Mouse (Mus musculus): ENCODE measurements around the gene Nav2. TPM values are rescaled to one million over a fixed set of nuclear protein-coding genes. Genes with fewer than 3 reads are reported as not detected.

Gene Nav2
- polyA plus RNA-seq, 1 experiment from 2014 or later = 25.6 TPM

DNA sequence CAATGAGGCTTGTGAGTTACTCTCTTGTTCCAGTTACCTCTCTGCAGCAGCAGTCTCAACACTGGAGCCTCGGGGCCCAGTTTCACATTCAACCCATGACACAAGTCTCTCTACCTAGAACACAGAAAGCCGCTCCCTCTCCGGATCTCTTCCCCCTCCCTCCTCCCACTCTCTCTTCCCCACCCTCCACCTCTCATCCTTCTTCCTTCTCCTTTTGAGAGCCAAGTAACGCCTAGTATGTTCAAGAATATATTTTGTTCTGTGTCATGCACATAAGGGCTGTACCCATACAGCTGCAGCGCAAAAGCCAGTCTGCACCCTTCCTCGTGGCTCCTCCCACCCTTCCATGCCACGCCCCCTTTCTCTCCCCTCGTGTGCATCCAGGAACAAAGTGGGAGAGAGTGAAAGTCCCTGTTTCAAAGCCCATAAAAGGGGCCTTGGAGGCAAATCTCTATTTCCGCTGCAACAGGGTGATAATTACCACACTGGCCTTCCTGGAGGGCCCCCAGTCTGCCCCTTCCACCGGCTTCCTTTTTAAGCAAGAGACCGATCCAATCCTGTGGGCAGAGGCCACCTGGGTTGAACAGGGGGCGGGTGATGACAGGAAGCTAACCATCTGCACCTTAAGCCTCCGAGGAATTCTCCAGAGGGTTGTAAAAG lies 588.4 kb downstream of the Nav2 start:
- H3K27ac ChIP-seq = peak overlapping the region; percentile 76
- no peak overlapping the region for H3K4me3 ChIP-seq
- peak; percentile 20 for DNase-seq (ENCODE audit: low spot score)
- H3K9me3 ChIP-seq = no peaks in the 10 kb centered on the region
- peaks cover 34% of the 10 kb centered on the region for H3K4me1 ChIP-seq (replicated peaks)
- WGBS = 40% methylated on average over 13 of the region's 13 CpGs
- H3K36me3 ChIP-seq = peaks cover 26% of the 10 kb centered on the region
- H3K27me3 ChIP-seq (ENCODE audit: insufficient read depth, poor library complexity, severe bottlenecking) = peaks cover 17% of the 10 kb centered on the region; the same call in 1 of the 2 replicates

DNA sequence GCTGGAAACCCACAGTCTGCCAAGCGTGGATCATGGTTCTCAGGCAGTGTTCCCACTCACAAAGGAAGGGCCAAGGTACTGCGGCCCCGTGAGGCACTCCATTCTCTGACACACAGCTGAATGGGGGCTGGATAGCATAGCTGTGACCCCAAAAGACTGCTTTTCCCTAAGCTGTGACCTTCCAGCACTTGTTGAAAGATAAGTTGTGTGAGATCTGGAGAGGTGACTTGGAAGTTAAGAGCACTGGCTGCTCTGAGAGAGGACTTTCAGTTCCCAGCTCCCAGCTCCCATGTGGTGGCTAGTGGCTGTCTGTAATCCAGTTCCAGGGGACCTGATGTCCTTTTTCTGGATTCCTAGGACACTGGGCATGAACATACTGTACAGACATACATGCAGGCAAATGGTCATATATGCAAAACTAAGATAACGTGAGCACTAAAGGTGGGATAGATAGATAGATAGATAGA lies 588.9 kb downstream of the Nav2 start:
- Histone ChIP-seq H3K4me3 (no peak overlapping the region), H3K27me3 (ENCODE audit: insufficient read depth, poor library complexity, severe bottlenecking) (peaks cover 17% of the 10 kb centered on the region; the same call in 1 of the 2 replicates), H3K4me1 (replicated peaks) (peaks cover 34% of the 10 kb centered on the region), H3K9me3 (no peaks in the 10 kb centered on the region), H3K27ac (peak overlapping the region; percentile 76), H3K36me3 (peaks cover 20% of the 10 kb centered on the region)
- DNase-seq (ENCODE audit: low spot score) = no peak
- 71% methylated on average over 4 of the region's 4 CpGs for WGBS

DNA sequence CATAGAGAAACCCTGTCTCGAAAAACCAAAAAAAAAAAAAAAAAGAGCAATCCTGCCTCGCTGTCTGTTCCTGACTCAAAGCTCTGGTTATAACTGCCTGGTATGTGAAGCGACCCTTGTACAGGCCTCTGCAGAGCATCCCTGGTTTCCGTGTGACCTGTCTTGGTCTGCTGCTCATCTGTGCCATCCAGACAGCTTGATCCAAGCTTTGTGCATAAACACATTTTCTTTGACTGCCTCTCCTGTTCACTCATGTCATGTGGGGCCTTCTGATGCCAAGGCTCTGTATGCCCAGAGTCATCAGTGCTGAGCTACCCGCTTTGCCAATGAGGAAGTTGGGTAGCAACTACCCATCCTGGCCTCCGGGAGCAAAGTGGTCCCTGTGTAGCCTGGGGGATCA lies 591.1 kb downstream of the Nav2 start:
- H3K9me3 ChIP-seq = no peaks in the 10 kb centered on the region
- DNase-seq (ENCODE audit: low spot score) = no peak
- WGBS = 89% methylated on average over 6 of the region's 6 CpGs
- H3K27me3 ChIP-seq (ENCODE audit: insufficient read depth, poor library complexity, severe bottlenecking) = peaks cover 12% of the 10 kb centered on the region
- no peak overlapping the region for H3K27ac ChIP-seq
- H3K36me3 ChIP-seq = peaks cover 9% of the 10 kb centered on the region
- H3K4me1 ChIP-seq (replicated peaks) = peaks cover 41% of the 10 kb centered on the region
- H3K4me3 ChIP-seq = no peak overlapping the region

DNA sequence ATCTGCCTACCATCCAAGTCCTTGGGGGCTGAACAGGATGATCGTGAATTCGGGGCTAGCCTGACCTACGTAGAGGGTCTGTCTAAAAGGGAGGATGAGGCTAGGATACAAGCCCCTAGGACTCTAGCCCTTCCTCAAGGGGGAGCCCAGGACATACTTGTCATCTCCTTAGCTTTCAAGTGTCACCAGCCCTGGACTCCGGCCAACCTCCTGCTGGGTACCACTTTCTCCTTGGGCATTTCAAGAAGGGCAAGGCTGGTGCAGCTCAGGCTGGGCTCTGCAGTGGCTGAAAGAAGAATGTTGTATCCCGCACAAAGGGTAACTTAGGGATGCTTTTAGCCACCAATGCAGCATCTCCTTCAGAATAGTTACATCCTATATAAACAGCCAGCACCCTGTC lies 592.4 kb downstream of the Nav2 start:
- no peaks in the 10 kb centered on the region for H3K9me3 ChIP-seq
- WGBS = 96% methylated on average over 5 of the region's 5 CpGs

DNA sequence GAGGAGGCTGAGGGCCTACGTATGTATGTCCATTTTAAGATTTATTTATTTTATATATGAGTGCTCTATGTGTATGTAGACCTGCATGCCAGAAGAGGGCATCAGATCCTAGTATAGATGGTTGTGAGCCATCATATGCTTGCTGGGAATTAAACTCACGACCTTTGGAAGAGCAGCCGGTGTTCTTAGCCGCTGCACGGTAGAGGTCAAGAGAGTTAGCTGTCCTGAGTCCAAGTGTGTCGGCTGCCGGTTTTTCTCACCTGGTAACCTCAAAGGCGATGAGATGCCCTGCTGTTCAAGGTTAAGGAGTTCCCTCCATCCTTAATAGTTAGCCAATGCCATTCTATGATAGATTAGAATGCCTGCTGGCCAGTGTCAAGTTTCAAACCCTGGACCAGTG lies 594.9 kb downstream of the Nav2 start:
- no peaks in the 10 kb centered on the region; the same call in 1 of the 2 replicates for H3K27me3 ChIP-seq (ENCODE audit: insufficient read depth, poor library complexity, severe bottlenecking)
- WGBS = 62% methylated on average over 8 of the region's 8 CpGs
- no peak for DNase-seq (ENCODE audit: low spot score)
- no peaks in the 10 kb centered on the region for H3K9me3 ChIP-seq
- no peak overlapping the region for H3K27ac ChIP-seq
- no peak overlapping the region for H3K4me3 ChIP-seq
- H3K36me3 ChIP-seq = peaks cover 15% of the 10 kb centered on the region
- H3K4me1 ChIP-seq (replicated peaks) = peaks cover 31% of the 10 kb centered on the region

More for the DNA sequence above, 592.4 kb downstream of the Nav2 start:
- Histone ChIP-seq H3K27me3 (ENCODE audit: insufficient read depth, poor library complexity, severe bottlenecking) (peaks cover 10% of the 10 kb centered on the region), H3K4me1 (replicated peaks) (peaks cover 43% of the 10 kb centered on the region), H3K36me3 (peaks cover 9% of the 10 kb centered on the region), H3K4me3 (no peak overlapping the region), H3K27ac (no peak overlapping the region)
- DNase-seq (ENCODE audit: low spot score) = no peak

DNA sequence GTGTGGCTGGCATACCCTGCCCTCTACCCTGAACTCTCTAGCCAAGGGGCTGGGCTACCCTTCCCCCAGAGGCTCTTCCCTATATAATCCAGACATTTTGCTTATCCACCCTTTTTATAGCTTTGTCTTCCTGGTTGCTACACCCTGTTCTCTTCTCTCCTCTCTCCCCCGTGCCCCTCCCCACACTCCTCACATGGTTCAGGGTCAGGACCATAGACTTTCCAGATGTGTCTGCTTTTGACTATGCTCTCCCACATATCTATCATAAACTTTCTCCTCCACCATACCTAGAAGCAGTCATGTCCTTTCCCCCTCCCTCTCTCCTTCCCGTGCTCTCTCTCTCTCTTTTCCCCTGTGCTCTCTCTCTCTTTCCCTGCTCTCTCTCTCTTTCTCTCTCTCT lies 595.4 kb downstream of the Nav2 start:
- Histone ChIP-seq H3K27ac (0 out of 2 replicates have a peak overlapping the region, but pooled peaks have one; percentile 45), H3K4me1 (replicated peaks) (peaks cover 31% of the 10 kb centered on the region), H3K36me3 (peaks cover 14% of the 10 kb centered on the region), H3K4me3 (no peak overlapping the region), H3K9me3 (no peaks in the 10 kb centered on the region), H3K27me3 (ENCODE audit: insufficient read depth, poor library complexity, severe bottlenecking) (no peaks in the 10 kb centered on the region; the same call in 1 of the 2 replicates)
- WGBS = 38% methylated on average over 2 of the region's 2 CpGs
- DNase-seq (ENCODE audit: low spot score) = no peak

DNA sequence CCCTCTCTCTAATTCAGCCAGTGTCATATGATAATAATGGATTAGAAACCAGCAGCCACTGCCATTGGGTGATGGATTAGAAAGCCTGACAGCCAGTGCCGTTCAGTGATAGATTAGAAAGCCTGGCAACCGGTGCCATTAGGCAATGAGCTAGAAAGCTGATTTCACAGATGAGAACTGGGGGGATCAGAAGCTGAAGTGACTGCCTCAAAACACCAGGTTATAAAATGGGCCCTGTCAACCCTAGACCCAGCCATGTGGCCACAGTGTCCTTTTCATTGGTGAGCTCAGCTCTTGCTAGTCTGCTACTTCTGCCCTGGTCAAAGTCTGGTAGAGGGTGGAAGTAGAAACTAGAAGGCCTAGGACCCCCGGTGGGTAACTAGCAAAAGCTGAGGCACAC lies 595.8 kb downstream of the Nav2 start:
- DNase-seq (ENCODE audit: low spot score) = peak; percentile 35
- Histone ChIP-seq H3K27me3 (ENCODE audit: insufficient read depth, poor library complexity, severe bottlenecking) (no peaks in the 10 kb centered on the region; the same call in 1 of the 2 replicates), H3K27ac (peak overlapping the region; percentile 72), H3K9me3 (no peaks in the 10 kb centered on the region), H3K4me1 (replicated peaks) (peaks cover 31% of the 10 kb centered on the region), H3K36me3 (peaks cover 12% of the 10 kb centered on the region), H3K4me3 (no peak overlapping the region)
- 8% methylated on average over 3 of the region's 3 CpGs for WGBS

DNA sequence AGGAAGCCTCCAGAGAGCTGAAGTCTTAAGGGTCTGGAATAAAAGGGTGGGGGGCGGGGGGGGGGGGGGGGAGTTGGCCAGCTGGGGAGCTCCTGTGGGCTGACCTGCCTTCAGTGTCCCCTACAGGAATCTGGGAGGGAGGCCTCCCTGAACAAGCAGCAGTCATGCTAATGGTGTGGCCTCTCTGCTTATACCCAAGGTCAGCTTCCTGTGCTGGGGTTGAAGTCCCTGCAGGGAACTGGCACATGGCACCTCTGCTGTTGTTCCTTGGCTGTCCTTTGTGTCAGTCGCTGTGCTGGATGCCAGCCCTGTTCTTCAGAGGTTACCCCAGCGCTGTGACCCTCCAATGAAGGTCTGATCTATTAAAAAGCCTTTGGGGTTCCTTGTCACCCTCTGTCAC lies 596.5 kb downstream of the Nav2 start:
- no peak overlapping the region for H3K4me3 ChIP-seq
- WGBS = 12% methylated on average over 2 of the region's 3 CpGs
- no peaks in the 10 kb centered on the region for H3K9me3 ChIP-seq
- DNase-seq (ENCODE audit: low spot score) = no peak
- H3K36me3 ChIP-seq = peaks cover 12% of the 10 kb centered on the region
- H3K27ac ChIP-seq = peak overlapping the region; percentile 72
- H3K4me1 ChIP-seq (replicated peaks) = peaks cover 31% of the 10 kb centered on the region
- no peaks in the 10 kb centered on the region; the same call in 1 of the 2 replicates for H3K27me3 ChIP-seq (ENCODE audit: insufficient read depth, poor library complexity, severe bottlenecking)

DNA sequence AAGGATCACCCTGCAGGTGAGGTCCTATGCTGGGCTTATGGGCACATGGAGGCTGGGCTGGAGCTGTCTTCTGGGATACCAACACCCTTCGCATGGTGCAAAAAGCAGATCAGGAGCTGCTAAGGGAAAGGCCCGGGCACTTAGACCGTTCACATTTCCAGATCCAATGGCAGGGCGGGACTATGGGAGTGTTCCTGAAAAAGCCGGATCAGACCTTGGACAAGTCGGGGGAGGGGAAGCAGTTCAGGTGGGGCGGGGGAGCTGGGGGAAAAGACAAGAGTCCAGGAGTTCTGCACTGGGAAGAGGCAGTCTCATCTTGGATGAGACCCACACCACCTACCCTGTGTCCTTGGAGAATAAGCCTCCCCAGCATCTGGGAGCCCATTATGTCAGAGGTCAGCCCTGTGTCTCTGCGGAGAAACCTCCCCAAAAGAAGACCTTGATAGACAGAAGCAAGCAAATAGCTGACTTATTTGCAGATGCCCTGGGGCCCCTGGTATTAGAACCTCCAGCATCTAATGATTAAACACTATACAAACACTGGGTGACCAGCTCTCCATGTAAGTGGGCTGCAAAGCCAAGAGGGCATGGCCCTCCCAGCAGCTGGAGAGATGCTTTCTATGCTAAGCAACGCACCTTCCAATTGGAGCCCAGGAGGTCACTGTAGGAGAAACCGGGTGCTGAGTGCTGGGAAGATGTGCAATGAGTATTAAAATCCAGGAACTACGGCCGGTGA lies 597.7 kb downstream of the Nav2 start:
- DNase-seq (ENCODE audit: low spot score) = no peak
- Histone ChIP-seq H3K4me1 (replicated peaks) (peaks cover 31% of the 10 kb centered on the region), H3K36me3 (peaks cover 6% of the 10 kb centered on the region; the same call in 1 of the 2 replicates), H3K27me3 (ENCODE audit: insufficient read depth, poor library complexity, severe bottlenecking) (no peaks in the 10 kb centered on the region; the same call in 1 of the 2 replicates), H3K4me3 (no peak overlapping the region), H3K27ac (no peak overlapping the region), H3K9me3 (no peaks in the 10 kb centered on the region)
- 85% methylated on average over 12 of the region's 12 CpGs for WGBS

DNA sequence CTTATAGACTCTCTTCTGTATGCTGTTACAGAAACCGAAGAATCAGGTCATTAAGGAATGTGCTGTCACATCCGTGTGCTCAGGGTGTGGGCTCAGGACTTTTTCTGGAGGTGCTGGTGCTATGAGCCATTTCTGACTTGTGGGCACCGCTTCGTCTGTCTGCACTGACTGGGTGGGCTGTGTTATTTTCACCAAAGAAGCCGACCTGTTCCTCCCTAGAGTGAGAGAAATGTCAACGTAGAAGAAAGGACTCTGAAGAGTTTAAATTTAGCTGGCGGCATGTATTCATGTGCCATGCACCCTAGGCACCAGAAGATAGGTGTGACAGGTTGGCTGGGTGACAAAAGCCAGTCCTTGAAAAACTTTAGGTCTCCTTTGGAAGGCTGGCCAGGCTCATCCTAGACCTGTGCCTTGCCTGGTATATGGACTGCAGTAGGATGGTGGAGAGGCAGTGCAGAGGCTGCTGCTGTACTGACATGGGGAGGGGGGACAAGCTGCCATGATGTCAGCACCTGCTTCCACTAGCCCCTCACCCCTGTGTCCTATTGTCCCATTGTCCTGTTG lies 599.5 kb downstream of the Nav2 start:
- 90% methylated on average over 7 of the region's 7 CpGs for WGBS
- no peaks in the 10 kb centered on the region; the same call in 1 of the 2 replicates for H3K27me3 ChIP-seq (ENCODE audit: insufficient read depth, poor library complexity, severe bottlenecking)
- peaks cover 6% of the 10 kb centered on the region; the same call in 1 of the 2 replicates for H3K36me3 ChIP-seq
- H3K27ac ChIP-seq = no peak overlapping the region
- DNase-seq (ENCODE audit: low spot score) = no peak
- no peaks in the 10 kb centered on the region for H3K9me3 ChIP-seq
- H3K4me1 ChIP-seq (replicated peaks) = peaks cover 31% of the 10 kb centered on the region
- H3K4me3 ChIP-seq = no peak overlapping the region

DNA sequence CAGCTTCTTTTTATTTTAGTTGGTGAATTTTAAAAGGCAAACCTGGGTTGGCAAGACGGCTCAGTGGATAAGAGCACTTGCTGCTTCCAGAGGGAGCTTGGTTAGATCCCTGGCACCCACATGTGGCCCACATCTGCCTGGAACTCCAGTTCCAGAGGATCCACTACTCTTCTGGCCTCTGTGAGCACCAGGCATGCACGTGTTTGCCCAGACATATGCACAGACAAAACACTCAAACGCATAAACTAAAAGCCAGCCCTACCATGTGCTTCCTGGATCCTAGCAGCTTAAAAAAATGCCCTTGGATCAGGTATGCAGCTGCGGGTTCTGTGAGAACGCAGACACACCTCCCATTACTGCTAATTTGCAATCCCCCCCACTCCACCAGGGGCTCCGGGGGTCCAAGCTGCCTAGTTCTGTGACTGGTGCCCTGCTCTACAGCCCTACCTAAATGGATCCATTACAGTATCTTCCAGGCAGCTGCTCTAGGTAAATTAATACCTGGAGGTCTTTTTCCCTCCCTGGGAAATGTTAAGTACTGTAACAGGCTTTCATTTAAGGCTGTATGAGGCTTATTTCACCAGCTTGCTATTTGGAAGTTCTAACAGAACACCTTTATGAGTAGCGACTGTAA lies 603.4 kb downstream of the Nav2 start:
- H3K36me3 ChIP-seq = peaks cover 4% of the 10 kb centered on the region; the same call in 1 of the 2 replicates
- 62% methylated on average over 7 of the region's 7 CpGs for WGBS

DNA sequence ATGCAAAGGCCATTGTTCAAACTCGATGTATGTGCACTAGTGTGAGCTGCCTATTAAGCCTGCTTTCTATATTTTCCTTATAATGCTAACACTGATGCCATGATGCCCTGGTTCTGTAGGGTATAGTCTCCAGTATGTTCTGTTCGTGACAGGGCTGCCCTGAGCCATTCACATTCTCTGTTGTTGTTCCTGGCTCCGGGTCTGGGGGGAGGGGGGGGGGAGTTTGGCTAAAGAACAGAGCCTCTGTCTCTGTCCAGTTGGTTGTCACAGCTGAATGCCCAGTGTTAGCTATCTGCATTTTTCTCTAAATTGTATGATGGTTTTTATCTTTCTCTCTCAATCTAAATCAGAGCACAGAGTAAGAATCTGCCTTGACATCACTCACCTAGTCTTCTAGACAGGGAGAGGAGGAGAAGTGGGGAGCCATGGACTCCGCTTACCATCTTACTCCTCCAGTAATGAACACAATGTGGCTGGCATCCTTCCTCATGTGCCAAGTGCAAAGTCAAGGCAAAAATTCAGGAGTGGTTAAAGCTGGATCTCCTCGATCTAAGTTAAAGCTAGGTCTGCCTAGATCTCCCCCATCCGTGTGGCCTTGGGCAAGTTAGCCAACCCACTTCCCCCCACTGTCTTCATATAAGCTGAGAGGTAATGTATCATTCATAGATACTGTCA lies 605.4 kb downstream of the Nav2 start:
- Histone ChIP-seq H3K36me3 (no peaks in the 10 kb centered on the region), H3K4me1 (replicated peaks) (peaks cover 10% of the 10 kb centered on the region), H3K27ac (no peak overlapping the region), H3K9me3 (no peaks in the 10 kb centered on the region), H3K27me3 (ENCODE audit: insufficient read depth, poor library complexity, severe bottlenecking) (0 out of 2 replicates have a peak, but pooled peaks cover 6% of the 10 kb centered on the region), H3K4me3 (no peak overlapping the region)
- DNase-seq (ENCODE audit: low spot score) = no peak
- 78% methylated on average over 6 of the region's 6 CpGs for WGBS

More for the DNA sequence above, 603.4 kb downstream of the Nav2 start:
- H3K4me1 ChIP-seq (replicated peaks) = peaks cover 8% of the 10 kb centered on the region; the same call in 1 of the 2 replicates
- no peak overlapping the region for H3K27ac ChIP-seq
- H3K4me3 ChIP-seq = no peak overlapping the region
- no peaks in the 10 kb centered on the region for H3K27me3 ChIP-seq (ENCODE audit: insufficient read depth, poor library complexity, severe bottlenecking)
- no peaks in the 10 kb centered on the region for H3K9me3 ChIP-seq
- no peak for DNase-seq (ENCODE audit: low spot score)

Measured in hindbrain, embryonic 10.5 days (tissue).